Mouse (Mus musculus) lung, embryonic 14.5 days (tissue): ENCODE measurements around the gene Hoxa7. TPM values are rescaled to one million over a fixed set of nuclear protein-coding genes. Genes with fewer than 3 reads are reported as not detected.
A peak's percentile ranks its signal among the peaks of the same experiment; 100 is the strongest.

ENCODE experiments used
- ATAC-seq: fragments of 200-750 bp; cut with Nextera tagmentation; 2 replicates; pipeline ENCODE4 v1.8.0; 2017; ENCODE audit warnings: mild to moderate bottlenecking, moderate TSS enrichment, moderate library complexity; ENCODE audit not compliant: insufficient read depth
- DNase-seq: peaks from one replicate; pipeline ENCODE4 v3.0.0-alpha.2; 2015
- H3K27ac ChIP-seq: fragments of 300-500 bp; sonication (generic); 2 replicates; pipeline ENCODE4 v1.5.1; 2014; ENCODE audit warnings: low read depth, mild to moderate bottlenecking, moderate library complexity
- H3K27me3 ChIP-seq: fragments of 300-500 bp; sonication (generic); 2 replicates; pipeline ENCODE4 v1.6.1; 2014; ENCODE audit warnings: low read length, control low read depth; ENCODE audit not compliant: insufficient read depth
- H3K36me3 ChIP-seq: fragments of 300-500 bp; sonication (generic); 2 replicates; pipeline ENCODE4 v1.6.1; 2014; ENCODE audit warnings: control low read depth; ENCODE audit not compliant: insufficient read depth
- H3K4me1 ChIP-seq: fragments of 300-500 bp; sonication (generic); 2 replicates; pipeline ENCODE4 v1.6.1; 2014; ENCODE audit warnings: antibody characterized with exemption, control low read depth; ENCODE audit not compliant: insufficient read depth
- H3K4me2 ChIP-seq: fragments of 300-500 bp; sonication (generic); 2 replicates; pipeline ENCODE4 v1.6.1; 2014; ENCODE audit warnings: mild to moderate bottlenecking
- H3K4me3 ChIP-seq: fragments of 300-500 bp; sonication (generic); 2 replicates; pipeline ENCODE4 v1.5.1; 2014; ENCODE audit warnings: low read depth, low read length
- H3K9ac ChIP-seq: fragments of 300-500 bp; sonication (generic); 2 replicates; pipeline ENCODE4 v1.6.1; 2014
- H3K9me3 ChIP-seq: fragments of 300-500 bp; sonication (generic); 2 replicates; pipeline ENCODE4 v1.6.1; 2016; ENCODE audit warnings: low read depth, low read length, control low read depth
- CTCF ChIP-seq: IDR thresholded peaks from 2 replicates; pipeline ENCODE4 v1.5.1; 2016; ENCODE audit warnings: antibody characterized with exemption, low read depth
- WGBS: fragments of 180-500 bp; shearing (Covaris S2); extraction: QIAGEN DNeasy Blood & Tissue Kit; methylation state at CpG from one replicate; pipeline ENCODE4 v1.1.7; 2014; 5-methylcytosine and 5-hydroxymethylcytosine counted together
- microRNA counts: library from miRNA; unstranded; fragments of <30 nt; microRNA quantifications from one replicate; lab custom pipeline; 2016
- microRNA-seq: library from miRNA; unstranded; fragments of <30 nt; microRNA quantifications from one replicate; pipeline ENCODE4, GENCODE M21; 2016; ENCODE audit warnings: borderline number of aligned reads
- polyA plus RNA-seq: library from polyadenylated mRNA; unstranded; fragments of >200 nt; fragmentation: Nextera tagmentation; extraction: Ambion mirVana; gene quantifications from 2 replicates; pipeline ENCODE4 v1.2.1, GENCODE M21; 2014

Hoxa7 gene
- polyA plus RNA-seq, 1 experiment from 2014 or later: 5.8 TPM

DNA sequence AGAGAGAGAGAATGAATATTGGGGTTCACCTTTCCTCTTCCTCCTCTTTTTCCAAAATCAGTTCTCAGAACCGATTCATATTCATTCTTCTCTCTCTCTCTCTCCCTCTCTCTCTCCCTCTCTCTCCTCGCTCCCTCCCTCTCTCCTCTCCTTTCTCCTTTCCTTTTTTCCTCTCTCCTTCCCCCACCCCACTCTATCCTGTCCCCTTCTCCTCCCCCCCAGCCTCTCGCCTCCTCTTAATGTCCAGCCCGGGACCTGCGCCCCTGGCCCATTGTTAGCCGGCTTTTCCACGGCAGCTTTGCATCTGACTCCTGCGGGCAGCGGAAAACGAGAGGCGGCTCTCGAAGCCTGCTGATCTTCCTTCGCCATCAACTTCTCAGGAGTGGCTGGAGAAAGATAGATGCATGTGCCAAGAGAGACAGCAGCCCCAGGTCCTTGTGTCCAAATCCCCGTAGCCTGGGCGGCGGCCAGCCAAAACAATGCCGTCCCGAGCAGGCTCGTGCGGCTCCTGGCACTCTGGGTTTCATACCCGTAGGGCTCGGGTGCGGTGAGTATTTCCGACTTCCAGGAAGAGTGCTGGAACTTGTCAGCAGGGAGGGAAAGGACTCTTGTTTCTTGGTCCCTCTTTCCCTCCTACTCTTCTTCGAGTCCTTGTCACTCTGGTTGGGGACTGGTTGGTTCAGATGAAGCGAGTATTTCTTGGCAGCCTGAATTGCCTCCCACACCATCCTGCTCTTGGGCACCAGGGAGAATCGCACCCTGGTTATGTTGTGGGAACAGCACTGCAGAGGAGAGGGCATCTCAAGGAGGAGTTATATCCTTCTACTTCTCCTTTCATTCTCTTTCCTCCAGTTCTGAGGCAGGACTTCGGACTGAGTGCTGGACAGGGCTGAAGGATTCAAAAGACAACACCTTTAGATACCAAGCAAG, 55.9 kb downstream of the Hoxa7 start:
- whole genome bisulfite sequencing: 3% methylated on average over 28 of the region's 28 CpGs
- H3K9me3 ChIP-seq: no peaks in the 10 kb centered on the region
- H3K4me2 ChIP-seq: peak overlapping the region; percentile 79
- H3K36me3 ChIP-seq: peaks cover 7% of the 10 kb centered on the region
- TF ChIP-seq CTCF: no peak
- ATAC-seq: no peak
- H3K9ac ChIP-seq: peak overlapping the region; percentile 91
- DNase-seq: peak; percentile 73
- peak overlapping the region; percentile 98 for H3K27ac ChIP-seq
- peaks cover 27% of the 10 kb centered on the region for H3K27me3 ChIP-seq
- peaks cover 14% of the 10 kb centered on the region for H3K4me1 ChIP-seq
- H3K4me3 ChIP-seq: peak overlapping the region; percentile 71

DNA sequence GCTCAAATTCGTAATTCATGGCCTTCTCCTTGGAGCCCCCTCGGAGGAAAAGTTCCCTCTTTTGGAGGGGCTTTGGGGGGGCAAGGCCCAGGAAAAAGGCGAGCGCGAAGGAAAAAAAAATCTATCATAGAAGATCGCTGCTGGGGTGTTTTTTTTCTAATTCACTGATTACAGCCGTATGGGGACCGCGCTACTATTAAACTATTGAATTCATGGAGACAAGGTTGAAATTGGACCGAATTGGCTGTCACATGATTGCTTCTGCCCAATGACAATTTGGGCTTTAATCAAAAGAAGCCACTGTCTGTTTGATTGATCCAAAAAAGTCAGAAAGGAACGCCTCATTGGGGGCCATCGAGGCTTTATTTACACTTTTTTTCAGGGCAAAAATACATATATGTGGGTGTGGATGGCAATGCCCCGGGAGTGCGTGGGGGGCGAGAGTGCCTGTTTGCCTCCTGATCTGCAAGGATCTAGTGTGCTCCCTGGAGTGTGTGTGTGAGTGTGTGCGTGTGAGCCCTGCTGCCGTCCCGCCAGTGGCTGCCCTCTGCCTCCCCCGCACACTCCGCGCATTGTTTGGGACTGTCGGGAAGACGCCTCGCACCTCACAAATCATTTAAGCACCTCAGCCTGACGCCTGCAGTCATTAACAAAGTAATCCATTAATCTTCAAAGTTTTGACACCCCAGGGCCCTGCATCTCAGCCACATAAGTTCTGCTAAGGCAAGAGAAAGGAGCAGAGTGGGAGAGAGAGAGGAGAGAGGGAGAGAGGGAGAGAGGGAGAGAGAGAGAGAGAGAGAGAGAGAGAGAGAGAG, 56.8 kb downstream of the Hoxa7 start, which contains the start of gene Hoxa2:
Hoxa2 (minus strand) TSS at position 206 of the 815 bp plus-strand sequence.
- ATAC-seq (peak; percentile 57), DNase-seq (peak; percentile 91)
- no peaks in the 10 kb centered on the region; the same call in 1 of the 2 replicates for H3K36me3 ChIP-seq
- peaks cover 21% of the 10 kb centered on the region for H3K27me3 ChIP-seq
- peak within 1 kb of the TSS; percentile 91 for H3K9ac ChIP-seq
- WGBS: under 1% methylated on average over 25 of the region's 25 CpGs
- peaks cover 5% of the 10 kb centered on the region; the same call in 1 of the 2 replicates for H3K4me1 ChIP-seq
- peak within 1 kb of the TSS; percentile 79 for H3K4me2 ChIP-seq
- H3K9me3 ChIP-seq: no peaks in the 10 kb centered on the region
- peak within 1 kb of the TSS; percentile 71 for H3K4me3 ChIP-seq
- peak within 1 kb of the TSS; percentile 98 for H3K27ac ChIP-seq
- no peak for TF ChIP-seq CTCF

MicroRNAs within 50 kb of the gene (microRNA counts, 519-probe panel; counts per million panel counts)
- 1,165 counts per million, percentile 5 among the panel's probes with 10 or more counts for microRNA mmu-miR-196b (lab: Ali Mortazavi, UCI)

Small RNA genes within 50 kb of the gene (microRNA-seq; reads per million reads assigned to microRNA genes)
- 34.5 reads per million, percentile 37 among the genes with 10 or more reads in this experiment for gene Mir196b

Other genes starting within 250 kb of the Hoxa7 start
- gene Skap2, start 209.3 kb downstream of the Hoxa7 start, polyA plus RNA-seq: 61.2 and 67.4 TPM in 2 replicates
- gene Hoxa1, start 63.5 kb downstream of the Hoxa7 start, polyA plus RNA-seq: 1.8 and 1.9 TPM in 2 replicates
- gene Hoxa2, start 57.0 kb downstream of the Hoxa7 start, polyA plus RNA-seq: 14.4 and 15.2 TPM in 2 replicates
- 2.3 and 2.6 TPM in 2 replicates for gene 5730596B20Rik, start 44.4 kb downstream of the Hoxa7 start, polyA plus RNA-seq
- 7.0 and 7.7 TPM in 2 replicates for gene Hoxa4, start 30.1 kb downstream of the Hoxa7 start, polyA plus RNA-seq
- gene Hoxa5, start 17.3 kb downstream of the Hoxa7 start, polyA plus RNA-seq: 58.3 and 58.5 TPM in 2 replicates
- gene Hoxa6, start 13.1 kb downstream of the Hoxa7 start, polyA plus RNA-seq: 4.0 and 5.1 TPM in 2 replicates
- gene Hoxa3, start 8.5 kb downstream of the Hoxa7 start, polyA plus RNA-seq: 10.3 and 11.3 TPM in 2 replicates
- not detected in 2 replicates for gene Gm28308, start 8.5 kb downstream of the Hoxa7 start, polyA plus RNA-seq
- 0.19 TPM in 1 of 2 replicates, not detected in the other for gene Hoxa9, start 9.2 kb upstream of the Hoxa7 start, polyA plus RNA-seq
- not detected in 2 replicates for gene Hoxa10, start 19.0 kb upstream of the Hoxa7 start, polyA plus RNA-seq
- not detected in 2 replicates for gene Hoxa11, start 24.0 kb upstream of the Hoxa7 start, polyA plus RNA-seq
- not detected in 2 replicates for gene Hoxa13, start 39.0 kb upstream of the Hoxa7 start, polyA plus RNA-seq
- not detected in 2 replicates for gene Evx1, start 91.6 kb upstream of the Hoxa7 start, polyA plus RNA-seq